27 mouse cellular contexts compared by ENCODE assay signal in genomic region chr2:146183830-146184793, GRCm38 (mm10). TPM values are rescaled to one million over a fixed set of nuclear protein-coding genes. Genes with fewer than 3 reads are reported as not detected.
DNase-seq lines count a peak whose midpoint lies in the region; ATAC-seq and TF ChIP-seq lines count a peak whose summit lies in the region.
"Had no signal": no experiment of that assay in that cellular context is flagged by ENCODE, and none has a peak within 500 bp of the region (broad histone marks: within the 10 kb centered on the region; RNA-seq: fewer than 3 reads in every experiment).

No protein-coding gene starts in this region.

- no peaks in the 10 kb centered on the region for H3K9me3 ChIP-seq in forebrain, embryonic 12.5 days
- no peaks in the 10 kb centered on the region for H3K9me3 ChIP-seq in forebrain, embryonic 16.5 days (ENCODE audit: control insufficient read depth, low read length)
- H3K9me3 ChIP-seq in hindbrain, postnatal 0 days (ENCODE audit: low read length), result no peaks in the 10 kb centered on the region
- no peaks in the 10 kb centered on the region for H3K9me3 ChIP-seq in limb, embryonic 10.5 days (replicated peaks)
- H3K9me3 ChIP-seq in intestine, embryonic 16.5 days (ENCODE audit: control insufficient read depth, low read length), result no peaks in the 10 kb centered on the region
- H3K9me3 ChIP-seq: embryonic facial prominence, embryonic 15.5 days; heart, embryonic 13.5 days; stomach, embryonic 15.5 days had no signal

- no peak overlapping the region for H3K9ac ChIP-seq in forebrain, embryonic 12.5 days
- peak overlapping the region; percentile 23 for H3K9ac ChIP-seq in forebrain, embryonic 16.5 days (replicated peaks; ENCODE audit: low read depth, low read length)
- H3K9ac ChIP-seq in hindbrain, postnatal 0 days (replicated peaks; ENCODE audit: low read length), result no peak overlapping the region
- H3K9ac ChIP-seq in intestine, embryonic 16.5 days (ENCODE audit: low read depth, low read length), result no peak overlapping the region
- H3K9ac ChIP-seq: embryonic facial prominence, embryonic 15.5 days; heart, embryonic 13.5 days; liver, postnatal 0 days; stomach, embryonic 15.5 days had no signal

- intact Hi-C loops in left cerebral cortex, postnatal 4 days (cut with DNase I), result no loop called here

- H3K4me2 ChIP-seq in forebrain, embryonic 12.5 days, result no peak overlapping the region
- H3K4me2 ChIP-seq in forebrain, embryonic 16.5 days (ENCODE audit: low read length), result peak overlapping the region; percentile 1
- no peak overlapping the region; the same call in 1 of the 2 replicates for H3K4me2 ChIP-seq in hindbrain, postnatal 0 days (ENCODE audit: low read depth, low read length)
- H3K4me2 ChIP-seq in intestine, embryonic 16.5 days (ENCODE audit: low read depth, low read length), result no peak overlapping the region
- H3K4me2 ChIP-seq: embryonic facial prominence, embryonic 15.5 days; heart, embryonic 13.5 days; stomach, embryonic 15.5 days had no signal

- WGBS in forebrain, embryonic 12.5 days, result 76% methylated on average over 24 of the region's 24 CpGs
- 43% methylated on average over 24 of the region's 24 CpGs for WGBS in forebrain, embryonic 16.5 days
- 38% methylated on average over 24 of the region's 24 CpGs for WGBS in hindbrain, postnatal 0 days
- WGBS in limb, embryonic 10.5 days, result 83% methylated on average over 24 of the region's 24 CpGs
- whole genome bisulfite sequencing in kidney, adult 2 months, result 77% methylated on average over 24 of the region's 24 CpGs
- 75% methylated on average over 24 of the region's 24 CpGs for WGBS in intestine, embryonic 16.5 days

- no peak for TF ChIP-seq POLR2A in kidney, adult 2 months (IDR thresholded peaks at IDR 0.05; ENCODE audit: low read depth, low read length)

- no peaks in the 10 kb centered on the region for H3K36me3 ChIP-seq in forebrain, embryonic 12.5 days (replicated peaks)
- H3K36me3 ChIP-seq in forebrain, embryonic 16.5 days (ENCODE audit: control insufficient read depth, insufficient read depth), result no peaks in the 10 kb centered on the region
- H3K36me3 ChIP-seq in hindbrain, postnatal 0 days (ENCODE audit: insufficient read depth, low read length), result no peaks in the 10 kb centered on the region
- no peaks in the 10 kb centered on the region for H3K36me3 ChIP-seq in limb, embryonic 10.5 days
- H3K36me3 ChIP-seq in kidney, adult 2 months (ENCODE audit: control insufficient read depth, insufficient read depth, low read length), result no peaks in the 10 kb centered on the region
- H3K36me3 ChIP-seq in intestine, embryonic 16.5 days (ENCODE audit: control insufficient read depth, insufficient read depth, low read length), result no peaks in the 10 kb centered on the region
- H3K36me3 ChIP-seq: embryonic facial prominence, embryonic 15.5 days; heart, embryonic 13.5 days; stomach, embryonic 15.5 days had no signal

- DNase-seq in left cerebral cortex, postnatal 4 days, result peak; percentile 66
- no peak for DNase-seq in left cerebral cortex, adult 8-10 months (ENCODE audit: low spot score in 2 of 2)
- peak; percentile 59 for DNase-seq in hindbrain, postnatal 0 days (ENCODE audit: low spot score)
- DNase-seq in limb, embryonic 10.5 days (ENCODE audit: low spot score), result no peak
- no peak for DNase-seq in kidney, adult 2 months
- DNase-seq: adrenal gland, adult 2 months; cerebellum, adult 9-11 months; heart, postnatal 4 days; kidney, adult 11 months; layer of hippocampus, postnatal 36 days; liver, postnatal 0 days; lung, postnatal 14 days; right cerebral cortex, postnatal 25 days; thymus, adult 18-20 months had no signal

- no peak overlapping the region for H3K4me3 ChIP-seq in forebrain, embryonic 12.5 days (replicated peaks)
- no peak overlapping the region for H3K4me3 ChIP-seq in forebrain, embryonic 16.5 days (replicated peaks; ENCODE audit: low read length)
- no peak overlapping the region for H3K4me3 ChIP-seq in hindbrain, postnatal 0 days (ENCODE audit: low read length)
- no peak overlapping the region for H3K4me3 ChIP-seq in limb, embryonic 10.5 days
- no peak overlapping the region for H3K4me3 ChIP-seq in kidney, adult 2 months (ENCODE audit: insufficient read depth, low read depth, low read length)
- no peak overlapping the region for H3K4me3 ChIP-seq in intestine, embryonic 16.5 days (ENCODE audit: low read length)
- H3K4me3 ChIP-seq: embryonic facial prominence, embryonic 15.5 days; heart, embryonic 13.5 days; layer of hippocampus, adult 2 months; stomach, embryonic 15.5 days had no signal

- peak overlapping the region; percentile 56; the same call in 1 of the 2 replicates for H3K27ac ChIP-seq in forebrain, embryonic 12.5 days
- peak overlapping the region; percentile 25; the same call in 1 of the 2 replicates for H3K27ac ChIP-seq in forebrain, embryonic 16.5 days (ENCODE audit: low read length)
- H3K27ac ChIP-seq in hindbrain, postnatal 0 days, result peak overlapping the region; percentile 16; the same call in 1 of the 2 replicates
- H3K27ac ChIP-seq in limb, embryonic 10.5 days, result no peak overlapping the region
- no peak overlapping the region for H3K27ac ChIP-seq in kidney, adult 2 months (ENCODE audit: insufficient read depth, low read depth, low read length)
- H3K27ac ChIP-seq in intestine, embryonic 16.5 days (ENCODE audit: low read length), result no peak overlapping the region
- H3K27ac ChIP-seq: embryonic facial prominence, embryonic 15.5 days; heart, embryonic 13.5 days; kidney, postnatal 0 days; layer of hippocampus, adult 2 months; stomach, embryonic 15.5 days had no signal

- ATAC-seq in forebrain, embryonic 12.5 days (ENCODE audit: low FRiP score), result no peak
- peak; percentile 64 for ATAC-seq in forebrain, embryonic 16.5 days
- ATAC-seq in hindbrain, postnatal 0 days, result peak; percentile 59; the same call in 1 of the 2 replicates
- no peak for ATAC-seq in intestine, embryonic 16.5 days
- ATAC-seq: liver, postnatal 0 days had no signal

- H3K4me1 ChIP-seq in forebrain, embryonic 12.5 days, result peaks cover 12% of the 10 kb centered on the region
- peaks cover 18% of the 10 kb centered on the region for H3K4me1 ChIP-seq in forebrain, embryonic 16.5 days (replicated peaks; ENCODE audit: control insufficient read depth, insufficient read depth, low read length)
- peaks cover 5% of the 10 kb centered on the region; the same call in 1 of the 2 replicates for H3K4me1 ChIP-seq in hindbrain, postnatal 0 days (ENCODE audit: insufficient read depth, low read length)
- H3K4me1 ChIP-seq in limb, embryonic 10.5 days, result no peaks in the 10 kb centered on the region
- no peaks in the 10 kb centered on the region for H3K4me1 ChIP-seq in kidney, adult 2 months (ENCODE audit: control insufficient read depth, insufficient read depth, low read length)
- no peaks in the 10 kb centered on the region for H3K4me1 ChIP-seq in intestine, embryonic 16.5 days (ENCODE audit: control insufficient read depth, insufficient read depth, low read length)
- H3K4me1 ChIP-seq: embryonic facial prominence, embryonic 15.5 days; heart, embryonic 13.5 days; stomach, embryonic 15.5 days had no signal

- TF ChIP-seq CTCF in hindbrain, postnatal 0 days (IDR thresholded peaks at IDR 0.05; ENCODE audit: low read depth), result no peak
- no peak for TF ChIP-seq CTCF in kidney, adult 2 months (conservative IDR thresholded peaks at IDR 0.05; ENCODE audit: insufficient read depth, insufficient read length, low read depth, low read length)

- H3K27me3 ChIP-seq in forebrain, embryonic 12.5 days, result peaks cover 3% of the 10 kb centered on the region; the same call in 1 of the 2 replicates
- H3K27me3 ChIP-seq in forebrain, embryonic 16.5 days (replicated peaks; ENCODE audit: control insufficient read depth, insufficient read depth, low read length), result no peaks in the 10 kb centered on the region
- H3K27me3 ChIP-seq in hindbrain, postnatal 0 days (ENCODE audit: insufficient read depth, low read length), result no peaks in the 10 kb centered on the region
- H3K27me3 ChIP-seq in limb, embryonic 10.5 days (ENCODE audit: low read depth, poor library complexity, severe bottlenecking), result no peaks in the 10 kb centered on the region; the same call in 1 of the 2 replicates
- no peaks in the 10 kb centered on the region for H3K27me3 ChIP-seq in kidney, adult 2 months (replicated peaks; ENCODE audit: control insufficient read depth, insufficient read depth, low read length)
- H3K27me3 ChIP-seq in intestine, embryonic 16.5 days (replicated peaks; ENCODE audit: control insufficient read depth, insufficient read depth, low read length), result no peaks in the 10 kb centered on the region
- H3K27me3 ChIP-seq: embryonic facial prominence, embryonic 15.5 days; stomach, embryonic 15.5 days had no signal

RNA-seq across cellular contexts. Expression of gene Insm1, which starts 37.6 kb away (rescaled TPM):
- total RNA-seq in left cerebral cortex, postnatal 4 days (2021), result 10 to 100 TPM; 11.6 to 14.7 TPM
- 1 to 10 TPM; 4.7 to 5.9 (median 5.8) TPM for total RNA-seq in left cerebral cortex, adult 8-10 months (2022)
- 11.9 and 13.4 TPM in 2 replicates for polyA plus RNA-seq in forebrain, embryonic 12.5 days (2016; fragmentation: Nextera tagmentation; extraction: Ambion mirVana)
- polyA plus RNA-seq in forebrain, embryonic 16.5 days (2015; fragmentation: Nextera tagmentation; extraction: Ambion mirVana), result 9.1 and 11.8 TPM in 2 replicates
- total RNA-seq in hindbrain, postnatal 0 days (2014; rRNA removed), result 42.7 and 44.0 TPM in 2 replicates
- 4.2 and 4.4 TPM in 2 replicates for polyA plus RNA-seq in hindbrain, postnatal 0 days (2015; fragmentation: Nextera tagmentation; extraction: Ambion mirVana)
- polyA plus RNA-seq in limb, embryonic 10.5 days (2016; fragmentation: Nextera tagmentation; extraction: Ambion mirVana), result 0.06 TPM in 1 of 2 replicates, not detected in the other
- 0.17 TPM in 1 of 2 replicates, not detected in the other for polyA plus RNA-seq in kidney, adult 2 months (2012; rRNA removed)
- polyA plus RNA-seq in intestine, embryonic 16.5 days (2015; fragmentation: Nextera tagmentation; extraction: Ambion mirVana), result 0.35 and 0.54 TPM in 2 replicates
- total RNA-seq: gastrocnemius, adult 18-20 months; heart, postnatal 4 days; liver, adult 2 months; megakaryocyte, adult 5-6 weeks had no signal
- polyA plus RNA-seq: C2C12; gonadal fat pad, adult 2 months; heart, embryonic 13.5 days; kidney, postnatal 0 days; liver, postnatal 0 days had no signal

Comparison
In these comparisons a context has a peak if more than half of its experiments do, and no peak if none do; other contexts are left out.
1. DNase-seq: peak in left cerebral cortex, postnatal 4 days (single experiment) and hindbrain, postnatal 0 days (single experiment); none in left cerebral cortex, adult 8-10 months (0 of 2), limb, embryonic 10.5 days (single experiment) and kidney, adult 2 months (single experiment).
2. ATAC-seq: peak in forebrain, embryonic 16.5 days (single experiment) and hindbrain, postnatal 0 days (single experiment); none in forebrain, embryonic 12.5 days (single experiment) and intestine, embryonic 16.5 days (single experiment).
3. H3K27ac ChIP-seq: peak in forebrain, embryonic 12.5 days (single experiment), forebrain, embryonic 16.5 days (single experiment) and hindbrain, postnatal 0 days (single experiment); none in limb, embryonic 10.5 days (single experiment), kidney, adult 2 months (single experiment) and intestine, embryonic 16.5 days (single experiment).